Mouse (Mus musculus) C2C12 (cell line): ENCODE data around the gene Glyatl3. TPM values are rescaled to one million over a fixed set of nuclear protein-coding genes. Genes with fewer than 3 reads are reported as not detected.

Experiments
- H3K27me3 ChIP-seq: one replicate; pipeline ENCODE4 v1.6.1; 2011; ENCODE audit not compliant: control insufficient read depth, insufficient read depth, insufficient read length
- H3K36me3 ChIP-seq: one replicate; pipeline ENCODE4 v1.6.1; 2011; ENCODE audit not compliant: control insufficient read depth, insufficient read depth
- H3K4me3 ChIP-seq: one replicate; pipeline ENCODE4 v1.5.1; 2011; ENCODE audit warnings: mild to moderate bottlenecking, control low read depth; ENCODE audit not compliant: poor library complexity, insufficient read depth, severe bottlenecking
- H3K79me2 ChIP-seq: one replicate; pipeline ENCODE4 v1.6.1; 2011; ENCODE audit not compliant: control insufficient read depth, insufficient read depth
- H3K79me3 ChIP-seq: one replicate; pipeline ENCODE4 v1.6.1; 2011; ENCODE audit warnings: low read depth, control low read depth
- H3ac ChIP-seq: one replicate; pipeline ENCODE3; 2011; ENCODE audit warnings: low read depth; ENCODE audit not compliant: control insufficient read depth, insufficient read length
- CEBPB ChIP-seq: IDR thresholded peaks from one replicate; pipeline ENCODE4 v1.6.1; 2011; ENCODE audit warnings: low read depth, mild to moderate bottlenecking, control low read depth, moderate library complexity
- CTCF ChIP-seq: IDR thresholded peaks from one replicate; pipeline ENCODE4 v1.5.1; 2011; ENCODE audit not compliant: control insufficient read depth, insufficient read depth, insufficient read length
- FOSL1 ChIP-seq: IDR thresholded peaks from one replicate; pipeline ENCODE4 v1.8.0; 2011; ENCODE audit warnings: mild to moderate bottlenecking, low read length; ENCODE audit not compliant: poor library complexity, insufficient read depth, severe bottlenecking
- MAX ChIP-seq: IDR thresholded peaks from one replicate; pipeline ENCODE4 v1.6.1; 2011; ENCODE audit warnings: mild to moderate bottlenecking, control low read depth
- MYOD1 ChIP-seq: IDR thresholded peaks from one replicate; pipeline ENCODE4 v1.6.1; 2011; ENCODE audit warnings: low read depth; ENCODE audit not compliant: control insufficient read depth, insufficient read length
- MYOG ChIP-seq: IDR thresholded peaks from one replicate; pipeline ENCODE4 v1.6.1; 2011; ENCODE audit not compliant: control insufficient read depth, insufficient read length; ENCODE audit errors: extremely low read depth
- USF1 ChIP-seq: IDR thresholded peaks from one replicate; pipeline ENCODE4 v1.6.1; 2011; ENCODE audit warnings: low read depth, mild to moderate bottlenecking, control low read depth, moderate library complexity
- polyA plus RNA-seq: library from polyadenylated mRNA; unstranded; fragments of >200 nt; fragmentation: generic; extraction: Trizol; gene quantifications from one replicate; pipeline ENCODE4 v1.2.1, GENCODE M21; 2012; ENCODE audit warnings: missing spikeins

Gene Glyatl3
- polyA plus RNA-seq, 1 experiment, result not detected

DNA sequence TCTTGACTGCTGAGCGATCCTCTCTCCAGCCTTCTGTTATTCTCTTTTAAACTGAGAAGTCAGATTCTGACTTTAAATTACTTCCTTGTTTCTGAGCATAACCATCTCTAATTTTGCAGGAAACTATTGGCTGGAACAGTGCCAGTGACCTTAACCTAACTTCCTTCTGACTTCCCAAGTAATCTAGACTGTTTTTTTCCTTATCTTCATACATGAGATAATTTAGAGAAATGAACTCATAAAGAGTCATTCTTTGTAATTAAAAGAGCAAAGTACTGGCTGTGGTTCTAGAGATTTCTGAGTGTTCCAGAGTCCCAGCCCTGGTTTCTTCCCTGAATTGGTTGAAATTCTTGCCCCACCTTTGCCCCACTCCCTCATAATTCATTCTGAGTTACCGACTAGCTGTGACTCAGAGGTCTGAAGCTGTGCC, 40.6 kb downstream of the Glyatl3 start:
- TF ChIP-seq MAX (no peak), CEBPB (no peak), MYOD1 (no peak), CTCF (no peak), FOSL1 (no peak), USF1 (no peak), MYOG (no peak)
- peaks cover 9% of the 10 kb centered on the region for H3K36me3 ChIP-seq
- H3K79me2 ChIP-seq, result peaks cover 31% of the 10 kb centered on the region
- H3K27me3 ChIP-seq, result no peaks in the 10 kb centered on the region
- H3K79me3 ChIP-seq, result peaks cover 17% of the 10 kb centered on the region
- no peak overlapping the region for H3ac ChIP-seq
- H3K4me3 ChIP-seq, result no peak overlapping the region

DNA sequence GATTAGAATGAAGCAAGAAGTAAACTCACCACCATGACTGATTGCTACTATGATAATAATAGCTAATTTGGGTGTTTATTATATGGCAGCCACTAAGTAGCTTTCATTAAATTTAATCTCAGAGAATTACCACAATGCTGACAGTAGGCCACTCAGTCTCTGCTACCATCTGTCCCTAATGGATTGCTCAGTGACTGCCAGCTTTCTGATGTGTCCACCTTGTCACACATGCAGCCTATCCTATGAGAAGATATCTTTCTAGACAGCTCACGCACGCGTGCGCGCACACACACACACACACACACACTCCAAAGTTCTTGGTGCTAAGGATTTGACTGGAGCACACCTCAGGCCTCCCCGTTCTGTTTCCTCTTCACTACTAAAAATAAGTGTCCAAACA, 41.5 kb downstream of the Glyatl3 start:
- peaks cover 9% of the 10 kb centered on the region for H3K79me3 ChIP-seq
- H3ac ChIP-seq, result no peak overlapping the region
- peaks cover 21% of the 10 kb centered on the region for H3K79me2 ChIP-seq
- H3K4me3 ChIP-seq, result no peak overlapping the region
- TF ChIP-seq MYOG, result no peak
- H3K27me3 ChIP-seq, result no peaks in the 10 kb centered on the region
- H3K36me3 ChIP-seq, result peaks cover 9% of the 10 kb centered on the region

DNA sequence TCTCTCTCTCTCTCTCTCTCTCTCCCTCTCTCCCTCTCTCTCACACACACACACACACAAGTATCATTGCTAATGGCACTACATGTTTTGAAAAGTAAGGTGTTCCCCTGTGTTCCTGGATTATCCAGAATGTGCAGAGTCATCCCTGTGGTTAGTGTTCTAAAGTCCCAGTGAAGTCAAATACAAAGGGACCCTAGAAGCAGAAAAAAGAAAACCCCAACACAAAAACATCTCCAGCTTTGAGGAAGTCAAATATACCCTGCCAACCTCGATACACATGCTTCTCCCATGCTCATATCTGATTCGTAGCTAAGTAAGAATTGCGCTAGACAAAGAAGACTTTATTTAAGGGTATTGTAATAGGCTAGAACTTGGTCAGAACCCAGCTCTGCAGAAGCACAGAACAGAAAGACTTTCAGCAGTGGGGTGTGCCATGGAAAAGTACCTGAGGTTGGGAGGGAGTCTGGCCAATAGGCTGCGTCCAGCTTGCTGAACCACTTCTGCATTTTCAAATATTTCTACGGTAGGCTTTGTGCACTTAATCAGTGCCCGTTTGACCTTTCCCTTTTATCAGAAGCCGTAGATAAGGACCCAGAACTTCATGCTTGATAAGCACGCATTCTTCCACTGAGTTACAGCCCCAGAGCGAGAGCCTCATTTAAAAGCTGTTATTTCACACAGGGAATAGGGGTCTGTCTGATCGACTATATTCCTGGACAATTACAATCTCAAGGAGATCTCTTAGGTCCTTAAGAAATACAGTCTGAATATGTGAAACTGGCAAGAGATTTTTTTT, 45.0 kb downstream of the Glyatl3 start:
- Histone ChIP-seq H3ac (no peak overlapping the region), H3K79me2 (no peaks in the 10 kb centered on the region), H3K4me3 (no peak overlapping the region), H3K27me3 (no peaks in the 10 kb centered on the region), H3K79me3 (no peaks in the 10 kb centered on the region), H3K36me3 (no peaks in the 10 kb centered on the region)
- no peak for TF ChIP-seq MYOD1
- no peak for TF ChIP-seq FOSL1
- TF ChIP-seq CTCF, result no peak
- no peak for TF ChIP-seq MAX

DNA sequence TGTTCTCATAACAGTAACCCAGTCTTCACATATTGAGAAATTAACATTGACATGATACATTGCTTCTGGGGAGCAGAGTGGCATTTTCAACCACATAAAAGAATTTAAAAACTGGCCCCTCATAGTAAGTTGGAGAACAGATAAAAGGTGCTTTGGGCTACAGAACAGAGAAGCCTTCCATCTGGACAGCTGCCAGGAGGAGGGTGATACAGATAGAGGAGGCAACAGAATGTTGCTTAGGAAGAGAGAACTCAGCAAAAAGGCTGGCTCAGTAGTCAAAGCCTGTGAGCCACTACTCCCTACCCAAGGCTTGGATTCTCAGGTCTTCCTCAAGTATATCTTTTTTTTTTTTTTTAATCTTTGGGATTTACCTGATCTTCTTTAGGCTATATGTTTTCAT, 59.1 kb downstream of the Glyatl3 start:
- no peaks in the 10 kb centered on the region for H3K79me3 ChIP-seq
- TF ChIP-seq CTCF, result no peak
- no peak for TF ChIP-seq MAX
- TF ChIP-seq CEBPB, result no peak
- no peak for TF ChIP-seq MYOD1

More for the DNA sequence above, 59.1 kb downstream of the Glyatl3 start:
- Histone ChIP-seq H3ac (no peak overlapping the region), H3K36me3 (no peaks in the 10 kb centered on the region), H3K27me3 (no peaks in the 10 kb centered on the region), H3K4me3 (no peak overlapping the region), H3K79me2 (no peaks in the 10 kb centered on the region)

Other genes with a start within 250 kb of the Glyatl3 start
- gene Esp1, start 187.2 kb downstream of the Glyatl3 start, polyA plus RNA-seq, result not detected
- not detected for gene Crisp2, start 107.3 kb downstream of the Glyatl3 start, polyA plus RNA-seq
- gene Rhag, start 103.2 kb downstream of the Glyatl3 start, polyA plus RNA-seq, result not detected
- gene 9130008F23Rik, start 33.8 kb downstream of the Glyatl3 start, polyA plus RNA-seq, result 2.2 TPM
- gene Mut, start 20.3 kb upstream of the Glyatl3 start, polyA plus RNA-seq, result 4.8 TPM
- 4.7 TPM for gene Cenpq, start 20.7 kb upstream of the Glyatl3 start, polyA plus RNA-seq